Mouse (Mus musculus) thymus, adult 18-20 months (tissue): ENCODE measurements around the gene Nceh1.

Experiments
- DNase-seq, 2 experiments: peaks; one replicate each; pipeline ENCODE4 v3.0.0; 2022; ENCODE audit warnings: mixed read lengths in 2 of 2

The Nceh1 gene

GRCm38 (mm10) chr3:27191856-27192255 is 9.1 kb downstream of the Nceh1 start:
- DNase-seq, result no peak

GRCm38 (mm10) chr3:27193844-27194317 is 11.1 kb downstream of the Nceh1 start:
- DNase-seq, result no peak

DNA sequence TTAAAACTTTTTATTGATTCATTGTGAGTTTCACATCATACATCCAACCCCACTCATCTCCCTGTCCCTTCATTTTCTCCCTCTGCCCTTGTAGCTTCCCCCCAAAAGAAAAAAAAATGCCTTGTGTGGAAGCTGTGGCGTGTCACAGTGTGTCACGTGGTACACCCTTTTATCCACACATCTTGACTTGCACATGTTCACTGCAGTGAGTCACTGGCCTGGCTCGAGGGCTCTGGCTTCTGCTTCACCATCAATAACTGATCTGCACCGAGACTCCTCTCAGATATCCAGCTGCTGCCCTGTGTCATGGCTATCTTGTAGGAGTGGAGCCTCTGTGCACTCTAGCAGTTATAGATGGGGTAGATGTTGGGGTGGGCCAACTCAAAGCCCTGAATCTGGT is 12.4 kb downstream of the Nceh1 start:
- DNase-seq, result no peak

- no peak for DNase-seq
Measured at GRCm38 (mm10) chr3:27195573-27196227, 12.9 kb downstream of the Nceh1 start.

- no peak for DNase-seq
Measured at GRCm38 (mm10) chr3:27196529-27196928, 13.8 kb downstream of the Nceh1 start.

- DNase-seq, result no peak
Measured at GRCm38 (mm10) chr3:27197816-27198215, 15.1 kb downstream of the Nceh1 start.

GRCm38 (mm10) chr3:27199120-27199519 is 16.4 kb downstream of the Nceh1 start:
- no peak for DNase-seq

- DNase-seq, result no peak
Measured at GRCm38 (mm10) chr3:27201728-27202411, 19.1 kb downstream of the Nceh1 start.

GRCm38 (mm10) chr3:27205068-27205467 is 22.3 kb downstream of the Nceh1 start:
- no peak for DNase-seq

DNA sequence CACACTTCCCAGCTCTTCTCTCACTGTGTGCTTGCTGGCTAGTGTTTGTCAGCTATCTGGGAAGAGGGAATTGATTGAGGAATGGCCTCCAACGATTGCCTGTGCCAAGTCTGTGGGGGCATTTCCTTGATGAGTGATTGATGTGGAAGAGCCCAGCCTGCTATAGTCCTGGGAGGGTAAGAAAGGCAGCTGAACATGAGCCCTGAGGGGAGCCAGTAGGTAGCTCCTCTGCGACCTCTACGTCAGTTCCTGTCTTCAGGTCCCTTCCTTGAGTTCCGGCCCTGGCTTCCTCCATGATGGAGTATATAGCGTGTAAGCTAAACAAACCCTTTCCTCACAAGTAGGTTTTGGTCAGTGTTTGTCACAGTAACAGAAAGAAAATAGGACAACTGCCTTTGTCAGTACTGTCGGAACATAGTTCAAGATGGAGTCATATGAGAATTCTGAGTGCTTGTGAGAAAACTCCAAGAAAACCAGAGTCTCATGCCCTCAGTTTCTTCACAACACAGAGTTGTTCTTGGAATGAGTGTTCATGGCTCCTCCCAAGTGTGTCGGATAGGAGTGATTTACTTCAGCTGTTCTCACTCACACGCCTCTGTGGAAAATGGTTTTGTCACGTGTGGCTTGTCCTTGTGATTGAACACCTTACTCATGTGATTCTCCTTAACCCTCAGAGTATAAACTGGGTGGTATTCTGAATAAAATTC is 22.9 kb downstream of the Nceh1 start:
- no peak for DNase-seq

GRCm38 (mm10) chr3:27206221-27206560 is 23.4 kb downstream of the Nceh1 start:
- DNase-seq, result no peak

- DNase-seq, result no peak
Measured at GRCm38 (mm10) chr3:27206577-27206976, 23.8 kb downstream of the Nceh1 start.

- DNase-seq, result no peak
Measured at GRCm38 (mm10) chr3:27209707-27210106, 26.9 kb downstream of the Nceh1 start.

- DNase-seq, result no peak
Measured at GRCm38 (mm10) chr3:27210271-27210670, 27.5 kb downstream of the Nceh1 start.

DNA sequence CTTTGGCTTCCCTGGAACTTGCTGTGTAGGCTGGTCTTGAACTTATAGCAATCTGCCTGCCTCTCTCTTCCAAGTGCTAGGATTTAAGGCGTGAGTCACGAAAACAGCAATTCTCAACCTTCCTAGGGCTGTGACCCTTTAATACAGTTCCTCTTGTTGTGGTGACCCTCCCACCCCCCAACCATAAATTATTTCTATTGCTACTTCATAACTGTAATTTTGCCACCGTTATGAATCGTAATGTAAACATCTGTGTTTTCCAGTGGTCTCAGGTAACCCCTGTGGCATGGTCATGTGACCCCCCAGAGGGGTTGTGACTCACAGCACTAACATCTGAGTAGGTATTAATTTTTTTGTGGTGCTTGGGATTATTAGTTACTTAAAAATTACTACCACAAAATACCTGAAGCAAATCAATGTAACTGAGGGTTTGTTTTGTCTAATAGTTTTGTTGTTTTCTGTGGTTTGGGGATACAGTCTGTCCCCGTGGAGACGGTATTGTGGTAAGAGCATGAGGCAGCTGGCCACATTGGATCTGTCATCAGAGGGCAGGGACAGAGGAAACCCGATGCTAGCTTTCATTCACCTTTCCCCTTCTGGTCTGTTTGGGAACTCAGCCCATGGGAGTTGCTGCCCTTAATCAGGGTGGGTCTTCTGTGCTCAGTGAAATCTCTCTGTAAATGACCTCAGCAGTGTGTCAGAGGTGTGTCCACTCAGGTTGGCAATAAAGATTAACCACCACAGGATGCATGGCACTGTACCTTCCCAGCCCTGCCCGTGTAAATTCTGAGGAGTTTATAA is 31.5 kb downstream of the Nceh1 start:
- no peak for DNase-seq

- no peak for DNase-seq
Measured at GRCm38 (mm10) chr3:27217331-27217730, 34.6 kb downstream of the Nceh1 start.

DNA sequence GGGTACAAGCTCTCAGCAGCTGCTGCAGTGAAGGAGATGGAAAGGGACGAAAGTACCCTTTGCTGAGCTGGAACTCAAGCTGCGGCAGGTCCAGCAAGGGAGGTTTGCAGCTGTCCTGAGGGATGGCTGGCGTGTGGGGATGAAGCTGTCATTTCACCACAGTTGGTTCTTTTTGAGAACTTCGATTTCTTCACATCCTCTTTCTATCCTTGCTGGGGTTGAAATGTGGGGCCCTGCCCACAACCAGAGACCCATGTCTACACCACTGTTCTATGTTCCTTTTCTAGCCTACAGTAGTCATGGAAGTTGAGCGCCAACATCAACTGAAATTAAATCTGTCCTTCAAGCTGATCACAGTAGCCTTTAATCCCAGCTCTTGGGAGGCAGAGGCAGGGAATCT is 35.8 kb downstream of the Nceh1 start:
- DNase-seq, result no peak

DNA sequence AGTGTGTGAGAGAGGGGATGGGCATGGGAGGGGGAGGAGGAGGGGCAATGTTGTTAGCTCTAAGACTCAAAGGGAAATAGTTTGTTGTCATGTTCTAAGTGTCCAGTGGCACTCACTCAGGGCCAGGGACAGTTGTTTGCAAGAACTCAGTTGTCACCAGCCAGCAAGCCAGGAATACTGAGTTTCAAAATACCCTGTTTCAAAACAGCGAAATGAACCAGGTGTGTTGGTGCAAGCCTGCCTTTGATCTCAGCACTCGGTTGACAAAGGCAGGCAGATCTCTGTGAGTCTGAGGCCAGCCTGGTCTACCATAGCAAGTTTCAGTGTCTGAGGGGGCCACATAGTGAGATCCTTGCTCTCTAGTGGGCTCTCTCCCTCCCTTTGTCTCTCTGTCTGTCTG is 39.3 kb downstream of the Nceh1 start:
- no peak for DNase-seq

- DNase-seq, result no peak
Measured at GRCm38 (mm10) chr3:27222488-27222887, 39.7 kb downstream of the Nceh1 start.

- no peak for DNase-seq
Measured at GRCm38 (mm10) chr3:27227629-27228453, 45.1 kb downstream of the Nceh1 start.

DNA sequence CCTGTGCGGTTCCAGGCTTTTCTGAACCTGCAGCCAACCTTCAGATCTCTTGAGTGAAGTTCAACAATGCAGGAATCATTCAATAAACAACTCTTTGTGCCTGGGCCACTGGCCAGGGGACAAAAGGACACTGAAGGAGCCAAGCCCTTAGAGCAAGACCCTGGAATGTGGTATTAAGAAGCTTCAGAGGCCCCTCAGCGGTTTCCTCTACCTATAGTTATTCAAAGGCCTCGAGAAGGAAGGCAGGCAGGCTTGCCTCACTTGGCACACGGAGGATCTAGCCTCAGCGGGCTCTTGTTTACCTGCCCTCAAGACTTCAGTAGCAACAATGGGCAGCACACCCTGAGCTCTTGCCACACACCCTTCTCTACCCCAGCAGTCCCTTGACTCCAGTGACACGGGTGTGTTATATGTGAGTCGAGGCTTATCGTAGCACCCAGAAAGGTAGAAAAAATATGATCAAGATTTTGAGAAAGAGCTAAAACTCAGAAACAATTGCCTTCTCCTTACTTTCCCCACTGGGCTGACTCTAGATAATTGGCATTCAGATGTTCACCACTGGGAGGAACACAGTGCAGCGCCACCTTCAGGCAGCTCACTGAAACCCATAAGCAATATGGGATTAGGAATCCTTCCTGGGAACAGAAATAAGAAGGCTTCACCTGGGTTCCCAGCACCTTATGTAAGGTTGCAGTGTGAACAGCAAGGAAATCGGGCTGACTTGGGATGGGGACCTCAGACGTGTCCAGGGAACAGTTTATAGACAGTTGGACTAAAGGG is 46.0 kb downstream of the Nceh1 start:
- DNase-seq, result no peak
